Mouse (Mus musculus) lung, postnatal 25 days (tissue): ENCODE measurements at regions not wholly inside any gene's neighbourhood (a gene's known extent, or its start where the extent isn't known, plus 50 kb on each side); places are given as distances from the start of the nearest gene placed in this dataset.

Source experiments
- DNase-seq: peaks from one replicate; pipeline ENCODE4 v3.0.0; 2022; ENCODE audit warnings: low spot score

DNA sequence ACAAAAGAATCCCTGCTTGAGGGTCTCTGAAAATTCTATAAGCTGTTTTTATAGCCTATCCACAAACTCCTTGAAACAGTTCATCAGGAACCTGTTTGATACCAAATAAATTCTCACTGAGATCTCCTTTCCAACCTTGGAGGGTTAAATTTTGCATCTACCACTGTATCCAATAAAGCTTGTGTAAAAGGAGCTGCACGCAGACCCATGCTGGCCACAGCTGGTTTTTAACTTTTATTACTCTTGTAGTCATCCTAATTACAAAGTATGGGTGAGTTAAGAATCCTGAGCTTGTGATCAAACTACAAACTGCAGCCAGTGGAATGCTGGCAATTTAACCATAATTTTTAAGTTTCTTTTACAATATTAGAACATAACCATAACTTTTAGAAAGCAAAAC is 59.0 kb upstream of the Ell2 start:
- DNase-seq, result no peak

DNA sequence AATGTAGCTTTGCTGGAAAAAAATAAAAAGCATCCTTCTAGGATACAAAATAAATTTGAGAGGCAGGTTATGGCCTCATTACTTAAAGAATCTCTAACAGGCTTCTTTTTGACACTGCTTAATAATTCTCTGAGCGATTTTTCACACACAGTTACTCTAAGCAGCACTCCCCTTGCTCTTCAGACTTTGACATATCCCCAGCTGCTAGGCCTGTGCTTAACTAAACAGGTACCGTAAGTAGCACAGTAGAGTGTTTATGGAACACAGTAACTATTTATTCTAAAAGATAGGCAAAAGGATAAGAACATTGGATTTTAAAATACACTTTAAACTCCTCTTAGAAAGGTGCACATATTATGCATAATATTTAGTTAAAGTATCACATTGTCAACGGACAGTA is 54.6 kb upstream of the Ell2 start:
- no peak for DNase-seq

GRCm38 (mm10) chr13:75652966-75653365 is 53.6 kb upstream of the Ell2 start:
- DNase-seq, result no peak
